Mouse (Mus musculus) heart, adult 9 months (tissue): ENCODE results near the gene Draxin.

Source experiments
- DNase-seq, 2 experiments: peaks; one replicate each; pipeline ENCODE4 v3.0.0; 2022; ENCODE audit warnings: low spot score in 2 of 2

The Draxin gene

DNA sequence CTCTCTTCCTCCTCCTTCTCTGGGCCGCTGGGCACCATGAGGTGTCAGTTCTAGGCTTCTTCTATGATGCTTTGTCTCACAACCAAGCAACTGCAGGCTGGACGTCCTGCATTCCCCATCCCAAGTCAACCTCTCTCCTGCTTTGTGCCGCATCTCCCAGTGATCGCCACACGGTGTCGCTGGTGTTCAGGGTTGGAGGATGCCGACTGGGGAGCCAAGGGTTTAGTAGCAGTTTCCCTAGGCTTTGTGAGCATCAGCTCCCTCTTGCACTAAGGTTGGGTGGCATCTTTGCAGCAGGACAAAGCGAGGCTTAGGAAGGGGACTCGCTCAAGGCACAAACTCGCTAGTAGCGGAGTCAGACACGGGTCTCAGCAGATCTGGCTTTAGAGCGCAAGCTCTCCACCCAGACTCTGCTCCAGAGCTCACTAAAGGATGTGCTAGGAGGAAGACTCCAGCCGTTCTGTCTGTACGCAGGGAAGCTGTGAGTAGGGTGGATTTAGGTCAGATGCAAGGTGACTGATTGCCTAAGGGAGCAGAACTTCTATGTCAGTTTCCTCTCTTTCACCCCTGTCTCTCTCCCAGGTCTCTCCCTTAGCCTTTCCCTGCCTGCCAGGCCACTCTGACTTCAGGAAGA, 15.6 kb downstream of the Draxin start:
- DNase-seq = peak; percentile 63 to 77

GRCm38 (mm10) chr4:148112519-148112918, 18.0 kb downstream of the Draxin start:
- DNase-seq = no peak

GRCm38 (mm10) chr4:148109215-148109614, 21.3 kb downstream of the Draxin start:
- no peak for DNase-seq

DNA sequence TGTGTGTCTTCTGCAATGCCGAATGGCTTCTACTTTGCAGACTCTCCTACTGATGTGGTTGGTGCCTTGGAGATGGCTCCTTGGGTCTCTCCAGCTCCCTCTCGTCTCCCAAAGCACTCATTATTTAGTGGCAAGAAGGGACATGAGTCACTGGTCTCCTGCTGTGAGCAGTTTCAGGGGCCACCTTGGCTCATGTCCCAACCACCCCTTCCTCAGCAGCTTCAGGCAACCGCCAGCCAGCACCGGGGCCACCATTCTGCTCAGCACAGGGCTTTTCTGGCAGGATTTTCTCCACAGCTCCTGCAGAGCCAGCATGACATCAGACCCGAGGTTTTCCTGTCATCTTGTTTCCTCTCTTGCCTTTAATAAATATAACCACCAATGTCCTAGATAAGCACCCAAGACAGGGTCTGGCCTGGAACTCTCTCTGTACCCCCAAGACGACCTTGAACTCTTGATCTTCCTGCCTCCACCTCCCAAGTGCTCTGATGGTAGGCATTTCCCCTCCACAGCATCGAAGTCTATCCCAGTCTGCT, 21.9 kb downstream of the Draxin start:
- no peak for DNase-seq

GRCm38 (mm10) chr4:148107621-148108291, 22.7 kb downstream of the Draxin start:
- no peak for DNase-seq

- no peak for DNase-seq
Measured at GRCm38 (mm10) chr4:148104146-148104545, 26.4 kb downstream of the Draxin start.

DNA sequence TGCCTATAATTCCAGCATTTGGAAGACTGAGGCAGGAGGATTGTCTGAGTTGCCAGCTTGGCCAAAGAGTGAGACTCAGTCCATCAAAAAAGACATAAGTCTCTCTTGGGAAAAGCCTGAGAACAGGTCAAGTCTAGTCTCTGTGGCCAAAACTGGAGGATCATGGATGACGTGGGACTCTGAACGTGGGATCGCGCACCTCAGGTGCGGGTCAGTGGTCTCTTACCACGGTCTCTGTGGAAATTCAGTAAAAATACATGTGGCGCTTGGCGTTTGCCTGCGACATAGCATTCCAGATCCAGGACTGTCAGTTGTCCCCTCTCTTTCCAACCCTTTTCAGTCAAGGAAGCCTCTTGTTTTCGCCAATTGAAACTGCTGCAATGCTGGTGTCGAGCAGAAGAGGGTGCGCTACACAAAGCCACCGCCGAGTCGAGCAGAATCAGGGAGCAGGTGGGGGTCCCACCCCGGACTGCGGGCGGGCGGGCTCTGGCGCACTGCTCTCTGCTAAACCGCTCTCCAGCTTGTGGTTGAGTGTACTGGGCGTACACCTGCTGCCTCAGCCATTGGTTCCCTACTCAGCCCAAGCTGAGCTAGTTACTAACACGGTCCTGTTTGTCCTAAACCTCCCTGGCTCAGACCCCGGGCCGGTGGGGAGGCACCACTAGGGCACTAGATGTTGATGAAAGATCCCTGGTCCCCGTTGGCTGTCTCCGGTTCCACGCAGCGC, 28.5 kb downstream of the Draxin start:
- DNase-seq = peak in 1 of 2 experiments; percentile 58

DNA sequence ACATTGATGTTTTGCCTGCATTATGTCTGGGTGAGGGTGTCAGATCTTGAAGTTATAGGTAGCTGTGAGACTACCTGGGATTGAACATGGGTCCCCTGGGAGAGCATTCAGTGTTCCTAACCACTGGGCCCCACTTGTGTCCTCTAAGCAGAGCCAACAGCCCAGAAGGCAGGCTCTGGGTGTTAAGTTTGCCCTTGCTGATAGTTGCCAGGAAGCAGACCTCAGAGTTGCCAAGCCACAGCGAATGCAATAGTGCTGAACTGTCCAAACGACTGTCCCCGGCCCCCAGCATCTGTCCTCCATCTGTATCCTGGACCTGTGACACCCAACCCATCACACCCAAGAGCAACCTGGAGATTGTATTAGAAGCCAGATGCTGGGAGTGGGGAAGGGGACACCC, 31.8 kb downstream of the Draxin start:
- DNase-seq = no peak

- DNase-seq = no peak
Measured at GRCm38 (mm10) chr4:148097936-148098335, 32.6 kb downstream of the Draxin start.

- DNase-seq = no peak
Measured at GRCm38 (mm10) chr4:148095081-148095480, 35.4 kb downstream of the Draxin start.

DNA sequence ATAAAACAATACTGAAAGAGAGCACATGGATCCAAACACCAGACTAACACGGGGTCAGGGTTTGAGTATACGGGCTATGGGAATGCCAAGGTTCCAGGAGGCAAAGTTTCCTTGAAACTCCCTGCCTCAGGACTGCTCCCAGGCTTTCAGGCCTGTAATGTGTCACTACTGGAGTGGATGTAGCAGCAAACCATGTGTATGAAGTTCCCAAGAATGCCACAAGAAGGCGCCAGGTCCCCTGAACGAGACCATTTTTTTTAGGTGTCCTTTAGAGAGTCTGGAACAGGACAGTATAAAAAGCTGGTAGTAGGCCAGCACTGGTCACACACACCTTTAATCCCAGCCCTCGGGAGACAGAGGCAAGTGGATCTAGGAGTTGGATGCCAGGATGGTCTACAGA, 36.3 kb downstream of the Draxin start:
- DNase-seq = no peak

DNA sequence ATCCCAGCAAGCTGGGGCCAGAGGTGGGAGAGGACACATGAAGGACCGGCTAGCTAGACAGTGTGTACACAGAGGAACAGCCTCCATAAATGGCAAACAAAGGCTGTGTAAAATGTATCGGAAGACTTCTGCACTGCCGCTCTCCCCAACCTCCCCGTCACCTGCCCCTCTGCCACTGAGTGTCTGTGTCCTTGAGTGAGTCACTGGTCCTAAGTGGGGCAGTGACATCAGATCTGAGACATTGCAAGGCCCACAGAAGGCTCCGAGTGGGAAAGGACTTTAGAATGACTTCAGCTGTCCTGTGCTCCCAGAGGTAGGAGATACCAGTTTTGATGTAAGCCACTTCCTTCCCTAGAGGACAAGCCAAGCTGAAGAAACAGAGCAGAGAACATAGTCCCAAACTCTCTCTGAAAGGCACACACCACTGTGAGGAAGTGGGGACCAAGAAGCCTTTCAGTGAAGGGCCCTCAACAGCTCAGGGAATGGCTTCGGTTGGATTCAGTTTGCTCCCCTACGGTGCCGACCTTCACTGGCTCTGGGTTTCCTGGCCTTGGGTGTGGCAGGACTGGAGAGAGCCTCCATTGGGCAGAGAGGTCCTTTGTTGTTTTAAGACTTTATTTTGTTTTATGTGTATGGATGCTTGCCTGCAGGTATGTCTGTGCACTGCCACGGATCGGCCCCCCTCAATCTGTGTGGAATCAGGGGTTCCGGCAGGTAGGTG, 37.8 kb downstream of the Draxin start:
- no peak for DNase-seq

DNA sequence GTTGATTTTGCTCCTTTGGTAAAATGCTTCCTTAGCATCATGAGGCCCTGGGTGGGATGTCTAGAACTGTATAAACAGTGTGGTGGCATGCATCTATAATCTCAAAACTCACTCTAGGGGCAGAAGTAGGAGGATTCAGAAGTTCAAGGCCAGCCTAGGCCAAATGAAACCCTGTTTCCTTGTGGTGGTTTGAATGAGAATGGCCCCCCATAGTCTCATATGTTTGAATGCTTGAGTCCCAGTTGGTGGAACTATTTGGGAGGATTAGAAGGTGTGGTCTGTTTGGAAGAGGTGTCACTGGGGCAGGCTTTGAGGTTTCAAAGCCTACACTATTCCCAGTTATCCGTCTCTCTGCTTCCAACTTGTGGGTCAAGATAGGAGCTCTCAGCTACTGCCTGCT, 39.3 kb downstream of the Draxin start:
- no peak for DNase-seq

GRCm38 (mm10) chr4:148089166-148089565, 41.3 kb downstream of the Draxin start:
- DNase-seq = no peak

GRCm38 (mm10) chr4:148087907-148088527, 42.5 kb downstream of the Draxin start, which contains the start of gene Agtrap:
Gene Agtrap (minus strand): TSS chr4:148088031.
- DNase-seq = peak; percentile 94 to 97

- peak; percentile 68 to 72 for DNase-seq
Measured at GRCm38 (mm10) chr4:148087091-148087906, 43.2 kb downstream of the Draxin start.

GRCm38 (mm10) chr4:148085907-148086305, 44.6 kb downstream of the Draxin start:
- no peak for DNase-seq

DNA sequence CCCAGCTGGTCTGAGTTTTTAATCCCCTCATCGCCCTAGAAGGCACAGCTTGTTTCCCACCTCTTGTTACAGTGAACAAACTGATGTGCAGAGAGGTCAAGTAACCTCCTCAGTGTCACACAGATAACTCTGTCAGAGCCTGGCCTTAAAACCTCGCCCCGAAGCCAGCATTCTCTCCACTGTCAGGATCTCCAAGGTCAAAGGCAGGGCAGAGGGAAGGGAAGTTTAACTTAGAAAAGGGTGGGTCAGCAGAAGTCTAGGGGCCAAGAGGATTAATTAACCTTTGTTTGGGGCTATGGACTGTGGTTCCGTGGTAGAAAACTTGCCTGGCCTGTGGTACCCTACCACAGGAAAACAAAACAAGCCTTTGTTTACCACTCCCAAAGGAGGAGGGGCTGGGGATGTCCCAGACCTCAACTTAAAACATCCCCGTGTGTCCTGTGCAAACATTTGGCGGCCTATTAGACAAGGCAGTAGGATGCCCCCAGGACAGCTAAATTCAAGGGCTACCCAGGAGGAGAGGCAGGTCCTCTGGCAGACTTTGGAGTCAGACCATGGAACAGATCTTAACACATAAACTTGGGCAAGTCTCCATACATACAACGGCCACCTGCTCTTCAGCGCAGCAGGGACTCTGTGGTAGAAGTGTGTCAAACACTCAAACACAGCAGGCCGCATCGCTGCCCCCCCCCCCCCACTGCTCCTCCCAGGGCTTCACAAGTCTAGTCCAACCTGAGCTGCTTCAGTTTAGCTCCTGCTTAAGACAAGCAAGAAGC, 45.2 kb downstream of the Draxin start:
- DNase-seq = no peak

DNA sequence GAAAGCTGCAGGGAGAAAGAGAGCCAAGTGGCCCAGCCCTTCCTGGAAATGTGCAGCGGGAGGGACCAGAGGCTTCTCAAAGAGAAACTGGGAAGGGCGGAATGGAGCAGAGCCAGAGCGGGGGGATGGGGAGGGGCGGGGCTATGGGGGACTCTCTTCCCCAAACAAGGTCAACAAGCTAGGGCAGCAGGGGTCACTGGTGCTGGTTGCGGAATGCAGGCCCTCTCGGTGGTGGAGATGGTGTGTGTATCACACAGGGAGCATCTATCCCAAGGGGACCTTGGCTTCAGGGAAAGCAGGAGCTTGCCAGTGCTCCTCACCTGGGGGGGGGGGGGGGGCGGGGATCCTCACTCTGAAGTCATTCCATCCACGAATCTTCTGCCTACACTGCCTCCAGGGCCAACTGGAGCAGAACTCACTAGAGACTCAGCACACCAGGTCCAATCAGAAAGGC, 46.2 kb downstream of the Draxin start:
- peak; percentile 71 to 74 for DNase-seq
